In genomic region chr16:32821772-32822449, GRCm38 (mm10) we compare ENCODE assay signal across 13 mouse cellular contexts. TPM values are rescaled to one million over a fixed set of nuclear protein-coding genes. Genes with fewer than 3 reads are reported as not detected.
A peak's percentile ranks its signal among the peaks of the same experiment; 100 is the strongest.
DNase-seq lines count a peak whose midpoint lies in the region; ATAC-seq and TF ChIP-seq lines count a peak whose summit lies in the region.
"Had no signal": no experiment of that assay in that cellular context is flagged by ENCODE, and none has a peak within 500 bp of the region (broad histone marks: within the 10 kb centered on the region; RNA-seq: fewer than 3 reads in every experiment).

No protein-coding gene starts in this region.

- peak; percentile 24 for DNase-seq in kidney, adult 2 months
- DNase-seq in kidney, adult 11 months: no peak
- DNase-seq in gastrocnemius, adult 18-20 months (ENCODE audit: low spot score): peak; percentile 74
- DNase-seq in heart, postnatal 14 days: peak; percentile 60 to 68
- DNase-seq in layer of hippocampus, postnatal 10 days (ENCODE audit: low spot score in 2 of 2): no peak
- DNase-seq in ovary, postnatal 14 days (ENCODE audit: low spot score): no peak
- DNase-seq: right cerebral cortex, adult 18-20 months had no signal

- WGBS in kidney, adult 2 months: 68% methylated on average over 10 of the region's 10 CpGs
- WGBS in olfactory bulb, adult 2 months: 70% methylated on average over 10 of the region's 10 CpGs
- 81% methylated on average over 10 of the region's 10 CpGs for WGBS in neural tube, embryonic 15.5 days

- H3K4me1 ChIP-seq in kidney, adult 2 months (ENCODE audit: control insufficient read depth, insufficient read depth, low read length): no peaks in the 10 kb centered on the region
- peaks cover 8% of the 10 kb centered on the region for H3K4me1 ChIP-seq in olfactory bulb, adult 2 months (ENCODE audit: control insufficient read depth, insufficient read depth, low read length)
- H3K4me1 ChIP-seq in neural tube, embryonic 15.5 days: no peaks in the 10 kb centered on the region
- H3K4me1 ChIP-seq: embryonic facial prominence, embryonic 15.5 days had no signal

- no peak overlapping the region for H3K27ac ChIP-seq in kidney, adult 2 months (ENCODE audit: insufficient read depth, low read depth, low read length)
- peak overlapping the region; percentile 3; the same call in 1 of the 2 replicates for H3K27ac ChIP-seq in olfactory bulb, adult 2 months (ENCODE audit: insufficient read depth, low read depth, low read length)
- no peak overlapping the region for H3K27ac ChIP-seq in neural tube, embryonic 15.5 days (replicated peaks)
- H3K27ac ChIP-seq: embryonic facial prominence, embryonic 15.5 days; macrophage had no signal

- no peak for TF ChIP-seq CTCF in kidney, adult 2 months (conservative IDR thresholded peaks at IDR 0.05; ENCODE audit: insufficient read depth, insufficient read length, low read depth, low read length)
- no peak for TF ChIP-seq CTCF in olfactory bulb, adult 2 months (IDR thresholded peaks at IDR 0.05; ENCODE audit: insufficient read depth, low read depth, low read length)

- H3K27me3 ChIP-seq in kidney, adult 2 months (replicated peaks; ENCODE audit: control insufficient read depth, insufficient read depth, low read length): no peaks in the 10 kb centered on the region
- no peaks in the 10 kb centered on the region for H3K27me3 ChIP-seq in neural tube, embryonic 15.5 days (replicated peaks)
- H3K27me3 ChIP-seq: embryonic facial prominence, embryonic 15.5 days had no signal

- H3K9ac ChIP-seq in neural tube, embryonic 15.5 days (replicated peaks): no peak overlapping the region
- H3K9ac ChIP-seq: embryonic facial prominence, embryonic 15.5 days had no signal

- ATAC-seq in neural tube, embryonic 15.5 days (ENCODE audit: low FRiP score): no peak
- ATAC-seq: CD4-positive, CD25-positive, alpha-beta regulatory T cell, adult 4 months; hindbrain, embryonic 16.5 days had no signal

- no peaks in the 10 kb centered on the region for H3K9me3 ChIP-seq in neural tube, embryonic 15.5 days (replicated peaks)
- H3K9me3 ChIP-seq: embryonic facial prominence, embryonic 15.5 days had no signal

- H3K4me3 ChIP-seq in kidney, adult 2 months (ENCODE audit: insufficient read depth, low read depth, low read length): no peak overlapping the region
- H3K4me3 ChIP-seq in olfactory bulb, adult 2 months (ENCODE audit: insufficient read depth, low read depth, low read length): no peak overlapping the region
- no peak overlapping the region for H3K4me3 ChIP-seq in neural tube, embryonic 15.5 days (replicated peaks)
- H3K4me3 ChIP-seq: embryonic facial prominence, embryonic 15.5 days had no signal

- TF ChIP-seq POLR2A in kidney, adult 2 months (IDR thresholded peaks at IDR 0.05; ENCODE audit: low read depth, low read length): no peak
- no peak for TF ChIP-seq POLR2A in olfactory bulb, adult 2 months (IDR thresholded peaks at IDR 0.05; ENCODE audit: insufficient read depth, low read depth, low read length)

- no peaks in the 10 kb centered on the region; the same call in 1 of the 2 replicates for H3K36me3 ChIP-seq in kidney, adult 2 months (ENCODE audit: control insufficient read depth, insufficient read depth, low read length)
- H3K36me3 ChIP-seq in neural tube, embryonic 15.5 days: peaks cover 54% of the 10 kb centered on the region

- H3K4me2 ChIP-seq in neural tube, embryonic 15.5 days: no peak overlapping the region
- H3K4me2 ChIP-seq: embryonic facial prominence, embryonic 15.5 days had no signal

- intact Hi-C loops in heart, postnatal 14 days (cut with DNase I): no loop called here

RNA-seq across cellular contexts. Expression of gene Smbd1, which starts 11.6 kb away (rescaled TPM):
- polyA plus RNA-seq in kidney, adult 2 months (2012; rRNA removed): not detected in 2 replicates
- not detected for total RNA-seq in gastrocnemius, adult 18-20 months (2021)
- total RNA-seq in heart, postnatal 14 days (2021): not detected
- polyA plus RNA-seq in olfactory bulb, adult 2 months (2012; ENCODE audit: insufficient read depth, insufficient read length, low replicate concordance, missing spikeins): not detected in 2 replicates
- not detected in 2 replicates for polyA plus RNA-seq in neural tube, embryonic 15.5 days (2015; fragmentation: Nextera tagmentation; extraction: Ambion mirVana)
- not detected for total RNA-seq in layer of hippocampus, postnatal 10 days (2021)
- polyA plus RNA-seq: CD4-positive, CD25-positive, alpha-beta regulatory T cell, adult 4 months; embryonic facial prominence, embryonic 15.5 days; hindbrain, embryonic 16.5 days; macrophage had no signal

RNA-seq across cellular contexts. Expression of gene Muc20, which starts 24.7 kb away (rescaled TPM):
- polyA plus RNA-seq in kidney, adult 2 months (2012; rRNA removed): 39.2 and 41.8 TPM in 2 replicates
- total RNA-seq in gastrocnemius, adult 18-20 months (2021): under 1 TPM; 0.32 to 0.40 TPM
- under 1 TPM; 0.15 to 0.26 TPM for total RNA-seq in heart, postnatal 14 days (2021)
- not detected in 2 replicates for polyA plus RNA-seq in olfactory bulb, adult 2 months (2012; ENCODE audit: insufficient read depth, insufficient read length, low replicate concordance, missing spikeins)
- not detected in 2 replicates for polyA plus RNA-seq in neural tube, embryonic 15.5 days (2015; fragmentation: Nextera tagmentation; extraction: Ambion mirVana)
- not detected for total RNA-seq in layer of hippocampus, postnatal 10 days (2021)
- polyA plus RNA-seq: hindbrain, embryonic 16.5 days; macrophage had no signal

RNA-seq across cellular contexts. Expression of gene Fyttd1, which starts 55.4 kb away (rescaled TPM):
- 6.2 and 9.0 TPM in 2 replicates for polyA plus RNA-seq in kidney, adult 2 months (2012; rRNA removed)
- 10 to 100 TPM; 85.6 to 97.9 TPM for total RNA-seq in gastrocnemius, adult 18-20 months (2021)
- total RNA-seq in heart, postnatal 14 days (2021): 100 to 1,000 TPM in 1 of 2 experiments, 10 to 100 TPM in 1; 99.2 to 105 TPM
- not detected in 2 replicates for polyA plus RNA-seq in olfactory bulb, adult 2 months (2012; ENCODE audit: insufficient read depth, insufficient read length, low replicate concordance, missing spikeins)
- polyA plus RNA-seq in neural tube, embryonic 15.5 days (2015; fragmentation: Nextera tagmentation; extraction: Ambion mirVana): 102 and 111 TPM in 2 replicates
- total RNA-seq in layer of hippocampus, postnatal 10 days (2021): 100 to 1,000 TPM; 134 to 147 TPM

RNA-seq across cellular contexts. Expression of gene Rubcn, which starts 55.7 kb away (rescaled TPM):
- polyA plus RNA-seq in kidney, adult 2 months (2012; rRNA removed): 36.9 and 38.9 TPM in 2 replicates
- 10 to 100 TPM; 22.5 to 24.8 TPM for total RNA-seq in gastrocnemius, adult 18-20 months (2021)
- 10 to 100 TPM; 31.6 to 32.1 TPM for total RNA-seq in heart, postnatal 14 days (2021)
- not detected in 2 replicates for polyA plus RNA-seq in olfactory bulb, adult 2 months (2012; ENCODE audit: insufficient read depth, insufficient read length, low replicate concordance, missing spikeins)
- 31.2 and 31.9 TPM in 2 replicates for polyA plus RNA-seq in neural tube, embryonic 15.5 days (2015; fragmentation: Nextera tagmentation; extraction: Ambion mirVana)
- 10 to 100 TPM; 55.0 to 61.3 TPM for total RNA-seq in layer of hippocampus, postnatal 10 days (2021)

Comparison
In these comparisons a context has a peak if more than half of its experiments do, and no peak if none do; other contexts are left out.
1. DNase-seq: peak in kidney, adult 2 months (single experiment), gastrocnemius, adult 18-20 months (single experiment) and heart, postnatal 14 days (2 of 2); none in kidney, adult 11 months (single experiment), layer of hippocampus, postnatal 10 days (0 of 2) and ovary, postnatal 14 days (single experiment).